Mouse (Mus musculus) thymus, adult 2 months (tissue): ENCODE results near the gene Aff3. TPM values are rescaled to one million over a fixed set of nuclear protein-coding genes. Genes with fewer than 3 reads are reported as not detected.

ENCODE experiments used
- DNase-seq: peaks from one replicate; pipeline ENCODE4 v3.0.0; 2021
- H3K27ac ChIP-seq: fragments of 200-500 bp; 2 replicates; pipeline ENCODE4 v1.5.1; 2012; ENCODE audit warnings: low read length, control low read depth; ENCODE audit not compliant: control insufficient read depth, insufficient read depth
- H3K27me3 ChIP-seq: fragments of 200-500 bp; 2 replicates; pipeline ENCODE4 v1.6.1; 2012; ENCODE audit warnings: mild to moderate bottlenecking, low read length, moderate library complexity, mixed read lengths; ENCODE audit not compliant: control insufficient read depth, insufficient read depth
- H3K36me3 ChIP-seq: fragments of 200-500 bp; 2 replicates; pipeline ENCODE4 v1.6.1; 2012; ENCODE audit warnings: mild to moderate bottlenecking, low read length, moderate library complexity; ENCODE audit not compliant: control insufficient read depth, insufficient read depth
- H3K4me1 ChIP-seq: fragments of 200-500 bp; replicated peaks from 2 replicates; pipeline ENCODE4 v1.6.1; 2012; ENCODE audit warnings: low read length; ENCODE audit not compliant: control insufficient read depth, insufficient read depth
- H3K4me3 ChIP-seq: fragments of 200-500 bp; 2 replicates; pipeline ENCODE4 v1.5.1; 2012; ENCODE audit warnings: mild to moderate bottlenecking, low read length, control low read depth, moderate library complexity; ENCODE audit not compliant: control insufficient read depth, insufficient read depth
- CTCF ChIP-seq: fragments of 200-500 bp; IDR thresholded peaks from 2 replicates; pipeline ENCODE4 v1.5.1; 2012; ENCODE audit warnings: mild to moderate bottlenecking, control low read depth, low read length, moderate library complexity, borderline replicate concordance; ENCODE audit not compliant: control insufficient read depth, poor library complexity, insufficient read depth; ENCODE audit errors: extremely low read depth
- POLR2A ChIP-seq: fragments of 200-500 bp; IDR thresholded peaks from 2 replicates; pipeline ENCODE4 v1.6.1; 2012; ENCODE audit warnings: mild to moderate bottlenecking, low read length, control low read depth, moderate library complexity; ENCODE audit not compliant: control insufficient read depth, poor library complexity, insufficient read depth; ENCODE audit errors: extremely low read depth
- WGBS: fragments of 180-500 bp; shearing (Covaris S2); methylation state at CpG from one replicate; pipeline ENCODE4 v1.1.7; 2018; 5-methylcytosine and 5-hydroxymethylcytosine counted together
- polyA plus RNA-seq: library from polyadenylated mRNA; depleted of rRNA; stranded (reverse); fragments of >200 nt; gene quantifications from 2 replicates; pipeline ENCODE4 v1.2.3, GENCODE M21; 2012

The Aff3 gene
- polyA plus RNA-seq, 1 experiment = 39.6 TPM

DNA sequence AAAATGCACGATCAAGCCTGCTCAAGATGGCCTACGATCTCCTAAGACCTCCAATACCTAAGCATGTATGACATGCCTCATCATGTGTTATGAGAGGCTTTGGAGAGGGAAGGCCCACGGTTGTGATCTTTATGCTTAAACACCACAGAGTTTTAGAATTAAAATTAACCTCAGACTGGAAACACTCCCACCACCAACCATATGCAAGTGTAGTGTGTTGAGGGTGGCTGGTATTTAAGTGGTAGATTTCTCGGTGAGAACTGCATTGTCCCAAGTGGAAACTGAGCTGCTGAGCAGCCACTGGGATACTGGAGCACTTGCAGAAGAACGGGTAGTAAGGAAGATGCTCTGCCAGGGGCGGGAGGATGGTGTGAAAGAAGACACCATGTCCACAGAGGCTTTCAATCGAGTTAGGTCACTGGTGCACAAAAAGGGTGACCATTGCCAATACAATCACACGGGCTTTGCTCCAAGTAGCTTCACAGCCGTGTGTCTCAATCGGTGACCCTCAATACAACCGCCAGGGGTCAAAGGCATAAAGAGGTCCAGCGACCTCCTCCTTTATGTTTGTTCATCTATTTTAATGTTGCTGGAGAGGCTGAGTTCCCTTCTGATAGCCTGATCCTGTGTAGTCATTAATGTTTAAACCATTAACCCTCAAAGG is 150.7 kb downstream of the Aff3 start:
- H3K4me3 ChIP-seq = no peak overlapping the region
- no peaks in the 10 kb centered on the region for H3K4me1 ChIP-seq
- no peaks in the 10 kb centered on the region for H3K27me3 ChIP-seq
- TF ChIP-seq CTCF = no peak
- no peak for TF ChIP-seq POLR2A
- WGBS = 95% methylated on average over 12 of the region's 12 CpGs
- H3K27ac ChIP-seq = no peak overlapping the region
- H3K36me3 ChIP-seq = 0 out of 2 replicates have a peak, but pooled peaks cover 6% of the 10 kb centered on the region
- no peak for DNase-seq

GRCm38 (mm10) chr1:38512258-38513081 is 152.3 kb downstream of the Aff3 start:
- TF ChIP-seq POLR2A (no peak), CTCF (no peak)
- WGBS = 88% methylated on average over 15 of the region's 15 CpGs
- no peaks in the 10 kb centered on the region for H3K27me3 ChIP-seq
- H3K4me1 ChIP-seq = no peaks in the 10 kb centered on the region
- H3K27ac ChIP-seq = no peak overlapping the region
- DNase-seq = no peak
- H3K4me3 ChIP-seq = no peak overlapping the region
- H3K36me3 ChIP-seq = 0 out of 2 replicates have a peak, but pooled peaks cover 6% of the 10 kb centered on the region

DNA sequence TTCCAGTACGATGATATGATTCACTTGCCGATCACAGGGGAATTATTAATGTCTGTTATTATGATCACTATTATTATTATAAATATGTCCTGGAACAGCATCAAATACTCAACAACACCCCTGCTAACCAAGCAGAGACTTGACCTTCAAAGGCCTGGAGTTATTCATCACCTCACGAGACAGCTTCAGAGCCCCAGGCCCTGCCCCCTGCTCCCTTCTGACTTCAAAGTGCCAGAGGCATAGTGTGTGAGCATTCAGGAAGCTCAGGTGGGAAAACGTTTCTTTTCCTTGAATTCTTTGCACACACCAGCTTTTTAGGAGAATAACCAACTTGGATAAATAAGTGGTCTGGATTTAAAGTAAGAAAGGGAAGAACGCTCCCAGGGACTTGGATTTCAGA is 153.7 kb downstream of the Aff3 start:
- Histone ChIP-seq H3K27ac (no peak overlapping the region), H3K4me1 (no peaks in the 10 kb centered on the region), H3K27me3 (no peaks in the 10 kb centered on the region), H3K36me3 (peaks cover 6% of the 10 kb centered on the region; the same call in 1 of the 2 replicates), H3K4me3 (no peak overlapping the region)
- no peak for DNase-seq
- TF ChIP-seq CTCF = no peak
- TF ChIP-seq POLR2A = no peak
- 91% methylated on average over 5 of the region's 5 CpGs for WGBS

GRCm38 (mm10) chr1:38509301-38509700 is 155.5 kb downstream of the Aff3 start:
- Histone ChIP-seq H3K36me3 (peaks cover 6% of the 10 kb centered on the region; the same call in 1 of the 2 replicates), H3K4me1 (no peaks in the 10 kb centered on the region), H3K27ac (no peak overlapping the region), H3K4me3 (no peak overlapping the region), H3K27me3 (no peaks in the 10 kb centered on the region)
- no peak for DNase-seq
- TF ChIP-seq POLR2A (no peak), CTCF (no peak)
- WGBS = 92% methylated on average over 8 of the region's 8 CpGs

DNA sequence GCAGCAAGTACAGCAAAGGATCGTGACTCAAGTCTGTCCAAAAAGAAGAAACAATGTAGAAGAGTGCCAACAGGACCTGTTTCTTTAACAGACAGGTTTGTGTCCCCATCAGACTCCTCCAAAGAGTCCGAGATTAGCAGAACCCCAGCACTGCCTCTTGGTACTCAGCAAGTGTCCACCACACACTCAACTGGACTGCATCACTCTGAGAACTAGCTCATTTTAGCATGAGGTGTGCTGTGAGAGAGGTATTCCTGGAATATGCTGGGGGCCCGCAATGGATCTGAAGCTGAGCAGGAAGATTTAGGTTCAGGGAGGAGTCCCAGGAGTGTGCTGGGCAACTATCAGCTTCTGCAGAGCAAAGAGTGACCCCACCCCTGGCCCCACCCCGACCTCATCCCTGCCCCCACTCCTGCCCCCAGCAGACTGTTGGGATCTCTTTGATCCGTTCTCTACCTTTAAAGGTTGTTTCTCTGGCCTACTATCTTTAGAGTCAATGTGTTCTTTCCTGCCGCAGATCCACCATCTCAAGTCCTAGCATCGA is 157.0 kb downstream of the Aff3 start:
- WGBS = 93% methylated on average over 7 of the region's 7 CpGs
- TF ChIP-seq CTCF (no peak), POLR2A (no peak)
- H3K27me3 ChIP-seq = no peaks in the 10 kb centered on the region
- H3K36me3 ChIP-seq = peaks cover 6% of the 10 kb centered on the region; the same call in 1 of the 2 replicates
- DNase-seq = no peak
- H3K27ac ChIP-seq = no peak overlapping the region
- H3K4me1 ChIP-seq = no peaks in the 10 kb centered on the region
- no peak overlapping the region for H3K4me3 ChIP-seq

DNA sequence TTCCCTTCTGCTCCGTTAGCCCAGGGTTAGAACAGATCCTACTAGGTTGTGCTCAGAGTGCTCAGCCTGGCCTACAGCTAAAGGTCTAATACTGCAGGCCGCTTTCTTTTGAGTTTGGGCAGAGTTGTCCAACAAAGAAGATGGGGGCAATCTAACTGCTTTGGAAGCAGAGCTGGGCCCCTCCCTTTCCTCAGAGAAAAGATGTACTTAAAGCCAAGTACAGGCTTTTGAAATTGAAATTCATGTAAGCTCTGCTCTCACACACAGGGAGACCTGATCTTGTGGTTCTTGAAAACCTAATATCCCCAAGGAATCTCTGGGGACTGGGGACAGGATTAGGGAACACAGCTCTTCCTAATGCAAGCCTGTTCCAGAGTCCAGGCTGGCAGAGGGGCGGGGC is 158.4 kb downstream of the Aff3 start:
- no peak for DNase-seq
- over 99% methylated on average over 3 of the region's 3 CpGs for WGBS

More for the DNA sequence above, 158.4 kb downstream of the Aff3 start:
- Histone ChIP-seq H3K4me1 (no peaks in the 10 kb centered on the region), H3K27ac (no peak overlapping the region), H3K36me3 (peaks cover 4% of the 10 kb centered on the region; the same call in 1 of the 2 replicates), H3K4me3 (no peak overlapping the region), H3K27me3 (no peaks in the 10 kb centered on the region)
- no peak for TF ChIP-seq POLR2A
- TF ChIP-seq CTCF = no peak
